Mouse (Mus musculus) layer of hippocampus, adult 2 months (tissue): ENCODE measurements at regions not wholly inside any gene's neighbourhood (a gene's known extent, or its start where the extent isn't known, plus 50 kb on each side); places are given as distances from the start of the nearest gene placed in this dataset.

Experiments used
- DNase-seq, 2 experiments: peaks; one replicate each; pipeline ENCODE4 v3.0.0; 2022; ENCODE audit warnings: low spot score in 2 of 2
- H3K27ac ChIP-seq: fragments of 200-600 bp; 2 replicates; pipeline ENCODE4 v1.8.1; 2022
- H3K4me3 ChIP-seq: fragments of 200-600 bp; 2 replicates; pipeline ENCODE4 v1.8.1; 2022; ENCODE audit warnings: mild to moderate bottlenecking
- CTCF ChIP-seq: fragments of 200-600 bp; conservative IDR thresholded peaks from 2 replicates; pipeline ENCODE4 v1.8.1; 2022; ENCODE audit warnings: antibody characterized with exemption, mild to moderate bottlenecking, moderate library complexity

DNA sequence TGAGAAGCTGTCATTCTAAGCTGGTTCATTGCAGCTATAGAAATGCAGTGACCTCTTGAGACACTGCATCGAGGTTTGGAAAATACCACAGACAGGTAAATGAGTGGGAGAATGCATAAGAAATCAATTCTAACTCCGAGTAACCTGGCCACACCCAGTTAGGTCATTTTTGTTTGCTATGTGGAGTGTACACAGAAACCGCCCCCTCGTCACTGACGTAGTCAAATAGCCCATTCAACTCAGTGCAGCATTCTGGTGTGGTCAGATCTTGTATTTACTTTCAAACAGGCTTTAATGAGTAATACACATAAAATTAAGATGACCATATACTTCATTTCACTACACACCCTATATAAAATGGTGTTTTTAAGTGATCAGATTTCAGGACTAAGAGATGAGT, 483.8 kb upstream of the Sox11 start:
- Histone ChIP-seq H3K27ac (no peak overlapping the region), H3K4me3 (no peak overlapping the region)
- TF ChIP-seq CTCF: no peak
- DNase-seq: no peak

DNA sequence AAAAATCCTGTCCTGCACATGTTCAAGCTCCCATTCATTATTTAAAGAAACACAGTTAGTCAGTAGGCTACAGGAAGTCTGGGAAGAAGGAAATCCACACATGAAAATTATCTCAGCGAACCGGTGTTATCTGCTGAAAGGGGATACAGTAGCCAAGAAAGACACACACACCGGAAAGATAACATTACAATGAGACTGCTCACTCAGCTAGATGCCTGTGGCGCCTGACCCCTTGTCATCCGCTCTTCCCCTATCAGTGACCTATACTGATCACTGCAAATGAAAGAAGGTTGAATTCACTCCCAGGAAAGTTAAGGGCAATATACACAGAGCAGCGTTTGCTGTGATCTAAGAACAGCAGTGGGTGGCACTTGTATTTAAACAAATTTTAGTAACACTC, 481.0 kb upstream of the Sox11 start:
- Histone ChIP-seq H3K4me3 (no peak overlapping the region), H3K27ac (no peak overlapping the region)
- no peak for TF ChIP-seq CTCF
- no peak for DNase-seq

- no peak overlapping the region for H3K4me3 ChIP-seq
- TF ChIP-seq CTCF: no peak
- no peak for DNase-seq
- H3K27ac ChIP-seq: no peak overlapping the region
Measured at GRCm38 (mm10) chr12:27796642-27797041, 454.3 kb upstream of the Sox11 start.

- Histone ChIP-seq H3K4me3 (no peak overlapping the region), H3K27ac (no peak overlapping the region)
- TF ChIP-seq CTCF: no peak
- DNase-seq: no peak
Measured at GRCm38 (mm10) chr12:27786716-27787291, 444.4 kb upstream of the Sox11 start.

GRCm38 (mm10) chr12:27780801-27781200, 438.4 kb upstream of the Sox11 start:
- no peak for DNase-seq

GRCm38 (mm10) chr12:27765948-27766347, 423.6 kb upstream of the Sox11 start:
- DNase-seq: no peak
- H3K4me3 ChIP-seq: no peak overlapping the region
- no peak overlapping the region for H3K27ac ChIP-seq
- TF ChIP-seq CTCF: no peak

More at GRCm38 (mm10) chr12:27780801-27781200, 438.4 kb upstream of the Sox11 start:
- Histone ChIP-seq H3K4me3 (no peak overlapping the region), H3K27ac (no peak overlapping the region)
- TF ChIP-seq CTCF: no peak

- H3K4me3 ChIP-seq: no peak overlapping the region
- no peak overlapping the region for H3K27ac ChIP-seq
- TF ChIP-seq CTCF: no peak
- no peak for DNase-seq
Measured at GRCm38 (mm10) chr12:27759016-27759415, 416.6 kb upstream of the Sox11 start.

GRCm38 (mm10) chr12:27757641-27758040, 415.3 kb upstream of the Sox11 start:
- H3K27ac ChIP-seq: no peak overlapping the region
- TF ChIP-seq CTCF: no peak
- no peak for DNase-seq
- H3K4me3 ChIP-seq: no peak overlapping the region

DNA sequence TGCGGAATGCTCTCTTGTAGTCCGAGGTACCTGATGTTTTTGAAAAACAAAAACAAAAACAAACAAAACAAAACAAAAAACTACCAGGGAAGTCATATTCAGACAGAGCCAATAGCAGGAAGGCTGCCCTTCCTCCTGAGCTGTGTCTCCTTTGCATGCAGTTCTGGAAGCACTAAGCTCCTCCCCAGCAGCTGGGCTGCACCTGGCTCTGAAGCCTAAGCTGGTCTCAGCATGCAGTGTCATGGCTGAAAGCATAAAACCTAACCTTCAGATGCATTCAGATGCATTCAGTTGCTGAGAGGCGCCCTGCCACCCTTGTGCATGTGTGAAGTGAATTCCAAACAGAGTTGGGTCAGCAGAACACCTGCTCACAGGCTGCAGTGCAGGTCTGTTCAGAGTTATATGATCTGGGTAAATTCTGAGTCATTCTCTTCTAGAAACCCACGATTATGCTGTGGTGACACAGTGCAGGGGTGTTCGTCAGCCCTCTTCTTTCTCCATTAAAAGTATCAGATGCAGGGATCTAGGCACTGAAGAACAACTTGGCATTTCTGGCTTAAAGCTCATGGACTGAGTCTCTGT, 382.3 kb upstream of the Sox11 start:
- H3K4me3 ChIP-seq: no peak overlapping the region
- TF ChIP-seq CTCF: no peak
- no peak overlapping the region for H3K27ac ChIP-seq
- DNase-seq: no peak

GRCm38 (mm10) chr12:27680459-27680858, 338.1 kb upstream of the Sox11 start:
- no peak for DNase-seq
- no peak overlapping the region for H3K27ac ChIP-seq
- no peak overlapping the region for H3K4me3 ChIP-seq
- no peak for TF ChIP-seq CTCF

- peak; percentile 10 to 26 for DNase-seq
Measured at GRCm38 (mm10) chr12:27673404-27673803, 331.0 kb upstream of the Sox11 start.

DNA sequence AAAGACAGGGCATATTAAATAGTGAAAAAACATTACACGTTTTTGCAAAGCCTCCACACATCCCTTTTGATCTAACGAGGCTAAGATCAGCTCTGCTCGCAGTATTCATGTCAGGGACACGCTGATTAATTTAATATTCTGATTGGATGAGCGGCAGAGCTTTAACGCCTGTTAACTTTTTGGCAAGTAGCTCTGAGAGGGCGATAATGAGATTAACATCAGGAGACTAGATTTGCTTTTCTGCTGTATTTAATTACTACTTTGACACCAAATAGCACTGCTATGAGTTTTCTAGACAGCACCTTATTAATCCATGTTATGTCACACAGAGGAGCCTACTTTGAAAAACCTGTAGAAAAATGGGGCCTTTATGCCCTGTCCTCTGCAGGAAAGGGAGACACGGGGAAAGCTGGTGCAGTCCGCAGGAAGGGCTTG, 328.3 kb upstream of the Sox11 start:
- Histone ChIP-seq H3K4me3 (no peak overlapping the region), H3K27ac (no peak overlapping the region)
- TF ChIP-seq CTCF: no peak
- no peak for DNase-seq

More at GRCm38 (mm10) chr12:27673404-27673803, 331.0 kb upstream of the Sox11 start:
- TF ChIP-seq CTCF: no peak
- Histone ChIP-seq H3K4me3 (no peak overlapping the region), H3K27ac (no peak overlapping the region)

GRCm38 (mm10) chr12:27670190-27670589, 327.8 kb upstream of the Sox11 start:
- Histone ChIP-seq H3K4me3 (no peak overlapping the region), H3K27ac (no peak overlapping the region)
- no peak for TF ChIP-seq CTCF
- no peak for DNase-seq

DNA sequence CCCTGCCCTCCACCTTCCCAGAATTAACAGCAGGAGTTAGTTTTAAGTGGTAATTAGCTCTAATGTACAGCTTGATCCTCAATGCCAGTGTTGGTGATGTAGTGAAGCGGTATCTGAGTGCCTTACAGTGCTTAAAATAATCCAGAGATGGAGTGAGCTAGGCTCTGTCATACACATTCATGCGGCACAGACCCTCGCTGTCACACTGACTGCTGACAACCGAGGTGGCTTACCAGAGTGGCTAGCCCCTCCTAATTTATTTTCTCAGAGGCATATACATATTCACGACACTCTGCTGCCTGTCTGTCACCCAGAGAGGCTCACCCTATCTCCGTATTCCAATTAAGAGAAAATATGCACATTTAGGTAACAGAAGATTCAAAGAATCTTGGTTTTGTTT, 327.2 kb upstream of the Sox11 start:
- Histone ChIP-seq H3K4me3 (no peak overlapping the region), H3K27ac (no peak overlapping the region)
- DNase-seq: no peak
- no peak for TF ChIP-seq CTCF
